Mouse (Mus musculus) CH12.LX (cell line): ENCODE results near the gene Megf11.

Experiments used
- CHD2 ChIP-seq: IDR thresholded peaks from 2 replicates; pipeline ENCODE4 v1.6.1; 2011; ENCODE audit warnings: low read length, improper control_type of control experiment
- CTCF ChIP-seq, 2 experiments: IDR thresholded peaks in 1 of 2; conservative IDR thresholded peaks in 1 of 2; 2 replicates each; pipeline ENCODE4 v1.5.1; 2011 to 2012; ENCODE audit warnings: low read depth in 2 of 2, low read length in 2 of 2, improper control_type of control experiment in 1 of 2, inconsistent platforms in 1 of 2, mild to moderate bottlenecking in 1 of 2, moderate library complexity in 1 of 2
- E2F4 ChIP-seq: IDR thresholded peaks from 2 replicates; pipeline ENCODE4 v1.6.1; 2011; ENCODE audit warnings: low read depth, low read length, improper control_type of control experiment; ENCODE audit not compliant: insufficient replicate concordance
- ELF1 ChIP-seq: IDR thresholded peaks from 2 replicates; pipeline ENCODE4 v1.6.1; 2014; ENCODE audit warnings: low read depth, mild to moderate bottlenecking, inconsistent platforms, low read length, improper control_type of control experiment
- EP300 ChIP-seq: IDR thresholded peaks from 2 replicates; pipeline ENCODE4 v1.6.1; 2011; ENCODE audit warnings: low read length, improper control_type of control experiment
- ETS1 ChIP-seq: conservative IDR thresholded peaks from 2 replicates; pipeline ENCODE4 v1.6.1; 2012; ENCODE audit warnings: low read depth, mild to moderate bottlenecking, inconsistent platforms, low read length, improper control_type of control experiment, moderate library complexity
- MYC ChIP-seq: IDR thresholded peaks from 2 replicates; pipeline ENCODE4 v1.6.1; 2011; ENCODE audit warnings: low read depth, mild to moderate bottlenecking, improper control_type of control experiment, low read length
- POLR2A ChIP-seq: IDR thresholded peaks from 2 replicates; pipeline ENCODE4 v1.6.1; 2011; ENCODE audit warnings: low read depth, mild to moderate bottlenecking, improper control_type of control experiment, low read length
- POLR2AphosphoS2 ChIP-seq: IDR thresholded peaks from 2 replicates; pipeline ENCODE4 v1.6.1; 2011; ENCODE audit warnings: low read depth, low read length, improper control_type of control experiment
- UBTF ChIP-seq: IDR thresholded peaks from 2 replicates; pipeline ENCODE4 v1.6.1; 2012; ENCODE audit warnings: low read depth, mild to moderate bottlenecking, inconsistent platforms, low read length, improper control_type of control experiment, moderate library complexity
- ZMIZ1 ChIP-seq: IDR thresholded peaks from 2 replicates; pipeline ENCODE4 v1.6.1; 2012; ENCODE audit warnings: low read depth, mild to moderate bottlenecking, inconsistent platforms, low read length, improper control_type of control experiment

DNA sequence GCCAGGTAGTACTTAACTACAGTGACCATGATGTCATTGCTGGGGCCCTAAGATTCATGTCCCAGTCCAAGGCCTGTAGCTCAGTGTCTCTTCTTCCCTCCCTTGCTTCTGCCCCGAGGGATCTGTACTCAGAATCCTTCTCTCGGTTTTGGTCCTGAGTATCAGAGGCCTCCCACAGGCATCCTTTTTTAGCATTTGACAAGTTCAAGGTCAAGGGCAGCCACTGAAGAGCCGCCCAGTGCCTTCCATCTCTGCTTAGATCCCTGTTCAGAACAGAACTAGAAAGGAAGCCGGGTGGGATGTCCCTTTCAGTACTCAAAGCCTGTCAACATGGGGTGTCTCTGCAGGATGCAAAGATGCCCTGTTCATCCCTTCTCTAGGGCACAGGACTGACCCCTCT, 185.0 kb downstream of the Megf11 start:
- TF ChIP-seq MYC (no peak), POLR2AphosphoS2 (no peak), ZMIZ1 (no peak), CTCF (conservative IDR thresholded peaks at IDR 0.05 in 1 of 2, IDR thresholded peaks at IDR 0.05 in 1 of 2; ENCODE audit: low read depth in 2 of 2, low read length in 2 of 2) (no peak), UBTF (no peak), EP300 (no peak), ETS1 (no peak), ELF1 (no peak), CHD2 (no peak), POLR2A (no peak), E2F4 (no peak)
